Mouse (Mus musculus) embryonic fibroblast, embryonic 13.5 days (primary cell): ENCODE measurements around the gene Inka2.

Experiments used
- CTCF ChIP-seq: IDR thresholded peaks from 2 replicates; pipeline ENCODE4 v1.5.1; 2011; ENCODE audit warnings: mild to moderate bottlenecking, control low read depth, low read length, moderate library complexity, borderline replicate concordance; ENCODE audit not compliant: insufficient read depth
- POLR2A ChIP-seq: IDR thresholded peaks from 2 replicates; pipeline ENCODE4 v1.6.1; 2011; ENCODE audit warnings: low read depth, mild to moderate bottlenecking, control low read depth, low read length, moderate library complexity

GRCm38 (mm10) chr3:105757323-105758083 is 53.1 kb downstream of the Inka2 start:
- TF ChIP-seq POLR2A = no peak
- no peak for TF ChIP-seq CTCF
